Mouse (Mus musculus) stomach, postnatal 0 days (tissue): ENCODE results near the gene Trub1.

Experiments used
- CTCF ChIP-seq: IDR thresholded peaks from 2 replicates; pipeline ENCODE4 v1.5.1; 2016; ENCODE audit warnings: antibody characterized with exemption, low read depth, mild to moderate bottlenecking, moderate library complexity
- EP300 ChIP-seq: optimal IDR thresholded peaks from 2 replicates; pipeline ENCODE3; 2016; ENCODE audit warnings: antibody characterized with exemption

DNA sequence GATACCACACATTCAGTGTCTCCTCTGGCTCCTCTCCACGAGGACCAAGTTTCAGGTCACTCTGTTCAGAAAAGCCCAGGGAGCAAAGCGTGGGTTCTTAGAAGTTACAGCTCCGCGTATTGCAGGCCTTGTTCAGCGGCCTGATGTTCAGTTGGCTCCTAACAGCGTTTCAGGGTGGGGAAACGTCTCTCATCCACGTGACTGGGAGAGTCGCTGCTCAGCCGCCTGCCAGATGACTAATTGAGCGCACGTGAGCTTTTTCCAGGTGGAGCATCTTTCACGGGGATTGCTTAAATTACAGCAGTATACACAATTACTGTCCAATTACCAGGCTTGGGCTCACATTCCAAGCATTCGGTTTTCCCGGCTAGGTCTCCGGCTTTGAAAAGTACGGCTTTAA lies 70.7 kb downstream of the Trub1 start:
- TF ChIP-seq EP300, result no peak
- TF ChIP-seq CTCF, result no peak
